Mouse (Mus musculus): ENCODE data around the gene Rasa3. TPM values are rescaled to one million over a fixed set of nuclear protein-coding genes. Genes with fewer than 3 reads are reported as not detected.

The Rasa3 gene
- total RNA-seq, 2 experiments from 2014 or later, result 20.4 to 34.0 TPM

- no peak for DNase-seq
Measured at GRCm38 (mm10) chr8:13620226-13620920, 57.0 kb downstream of the Rasa3 start.

- no peak for DNase-seq
Measured at GRCm38 (mm10) chr8:13616831-13617505, 60.4 kb downstream of the Rasa3 start.

GRCm38 (mm10) chr8:13614924-13615391, 62.4 kb downstream of the Rasa3 start:
- DNase-seq, result peak; percentile 40

GRCm38 (mm10) chr8:13614136-13614535, 63.3 kb downstream of the Rasa3 start:
- DNase-seq, result peak; percentile 29

GRCm38 (mm10) chr8:13611702-13612101, 65.7 kb downstream of the Rasa3 start:
- DNase-seq, result no peak

DNA sequence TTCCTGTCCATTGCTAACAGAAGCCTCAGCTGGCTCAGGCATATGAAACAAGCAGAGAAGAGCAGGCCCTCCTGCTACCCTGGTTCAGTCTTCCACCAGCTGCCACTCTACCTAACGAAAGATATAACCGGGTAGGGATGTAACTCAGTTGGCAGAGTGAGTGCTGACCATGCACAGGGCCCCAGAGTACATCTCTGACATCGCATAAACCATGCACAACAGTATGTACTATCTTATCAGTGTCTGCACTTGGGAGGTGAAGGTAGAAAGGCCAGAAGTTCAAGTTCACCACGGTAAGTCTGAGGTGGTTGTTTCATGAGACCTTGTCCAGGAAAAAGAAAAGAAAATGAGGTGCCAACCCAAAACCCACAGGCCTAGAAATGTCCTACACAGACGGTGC, 67.4 kb downstream of the Rasa3 start:
- no peak for DNase-seq

DNA sequence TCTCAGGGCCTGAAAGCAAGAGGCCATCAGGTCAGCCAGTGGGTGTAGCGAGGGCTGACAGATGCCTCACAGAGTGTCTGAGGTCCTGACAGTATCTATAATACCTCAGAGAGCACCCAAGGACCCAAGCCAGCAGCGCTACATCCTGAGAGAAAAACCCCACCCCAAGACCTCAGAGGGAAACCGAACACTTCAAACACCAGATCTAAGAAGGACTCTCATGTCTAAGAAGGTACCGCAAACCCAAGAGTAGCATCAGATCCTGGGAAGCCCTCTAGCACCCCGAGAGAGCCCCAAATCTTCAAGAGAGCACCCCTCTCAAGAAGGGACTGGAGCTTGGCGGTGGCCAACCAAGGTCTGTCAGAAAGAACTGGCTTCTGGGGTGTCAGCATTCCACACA, 68.5 kb downstream of the Rasa3 start:
- no peak for DNase-seq

- DNase-seq, result no peak
Measured at GRCm38 (mm10) chr8:13605920-13606480, 71.4 kb downstream of the Rasa3 start.

GRCm38 (mm10) chr8:13602621-13603020, 74.8 kb downstream of the Rasa3 start:
- DNase-seq, result peak; percentile 58

DNA sequence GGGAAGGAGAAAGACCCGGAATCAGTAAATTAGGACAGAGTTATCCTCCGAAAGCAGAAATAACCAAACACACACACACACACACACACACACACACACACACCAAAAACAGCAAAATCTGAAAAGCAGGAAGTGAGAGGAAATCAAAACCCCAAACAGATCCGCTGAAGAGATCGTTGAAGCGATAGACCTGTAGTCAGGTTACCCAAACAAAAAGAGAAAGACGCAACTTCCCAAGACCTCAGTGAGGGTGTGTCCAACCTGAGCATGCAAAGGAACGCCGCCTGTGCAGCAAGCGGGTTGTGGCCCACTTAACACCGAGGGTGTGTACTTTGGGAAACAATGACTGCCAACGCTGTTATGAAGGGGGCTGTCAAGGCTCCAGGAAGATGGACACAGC, 76.2 kb downstream of the Rasa3 start:
- DNase-seq, result no peak

DNA sequence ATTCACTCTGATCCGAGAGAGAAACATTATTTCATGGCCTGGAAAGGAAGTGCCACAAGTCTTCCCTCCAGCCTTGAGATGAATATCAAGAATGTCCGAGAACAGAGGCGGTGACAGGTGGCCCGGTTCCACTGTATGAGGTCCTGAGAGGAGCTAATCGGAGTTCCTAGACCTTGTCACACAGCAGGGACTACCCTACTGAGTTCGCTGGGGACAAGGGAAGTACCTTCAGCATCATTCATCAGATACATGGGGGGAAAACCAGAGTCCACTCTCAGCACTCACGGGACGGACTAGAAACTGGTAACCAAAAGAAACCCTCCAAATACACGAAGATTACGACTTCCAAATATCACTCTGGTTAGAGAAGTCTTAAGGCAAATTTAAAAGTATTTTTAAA, 76.7 kb downstream of the Rasa3 start:
- no peak for DNase-seq

GRCm38 (mm10) chr8:13600204-13600603, 77.2 kb downstream of the Rasa3 start:
- DNase-seq, result no peak

GRCm38 (mm10) chr8:13597777-13598176, 79.6 kb downstream of the Rasa3 start:
- no peak for DNase-seq

- DNase-seq, result no peak
Measured at GRCm38 (mm10) chr8:13595861-13596260, 81.5 kb downstream of the Rasa3 start.

DNA sequence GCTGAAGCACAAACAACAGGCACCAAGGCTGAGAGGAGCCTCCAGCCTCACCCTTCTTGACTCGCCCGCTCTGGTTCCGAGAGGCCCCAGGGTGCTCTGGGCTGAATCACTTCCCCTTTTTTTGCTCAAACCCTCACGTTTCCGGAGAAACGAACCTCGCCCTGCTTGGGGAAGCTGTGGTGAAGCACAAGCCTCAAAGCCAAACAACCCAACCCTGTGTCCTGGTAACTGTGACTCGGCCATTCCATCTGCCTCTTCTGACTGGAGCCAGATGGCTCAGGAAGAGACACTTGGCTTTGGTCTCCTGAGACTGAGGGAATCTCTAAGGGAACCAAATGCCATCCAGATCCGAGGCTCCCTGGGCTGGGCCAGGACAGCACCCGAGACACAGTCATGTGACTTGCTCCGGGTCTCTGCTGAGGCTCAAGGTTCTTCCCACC, 82.5 kb downstream of the Rasa3 start:
- DNase-seq, result no peak

DNA sequence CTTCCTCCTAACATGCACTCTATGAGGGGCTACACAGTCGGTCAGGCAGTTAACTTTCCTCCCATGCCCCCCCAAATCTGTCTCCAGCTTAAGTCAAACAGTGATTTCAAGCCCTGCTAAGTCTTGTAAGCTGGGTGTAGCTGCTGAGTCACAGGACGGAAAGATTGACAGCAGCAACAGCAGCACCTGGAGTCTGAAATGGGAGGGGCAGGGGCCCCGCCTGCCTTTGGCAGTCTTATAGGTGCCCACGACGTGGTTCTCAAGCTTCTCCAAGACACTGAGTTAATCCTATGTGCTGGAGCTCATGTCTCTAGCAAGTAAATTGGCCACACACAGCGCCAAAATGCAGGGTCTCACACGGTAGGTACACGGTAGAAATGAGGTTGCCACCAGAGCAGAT, 84.1 kb downstream of the Rasa3 start:
- no peak for DNase-seq

- DNase-seq, result no peak
Measured at GRCm38 (mm10) chr8:13591246-13591645, 86.2 kb downstream of the Rasa3 start.

DNA sequence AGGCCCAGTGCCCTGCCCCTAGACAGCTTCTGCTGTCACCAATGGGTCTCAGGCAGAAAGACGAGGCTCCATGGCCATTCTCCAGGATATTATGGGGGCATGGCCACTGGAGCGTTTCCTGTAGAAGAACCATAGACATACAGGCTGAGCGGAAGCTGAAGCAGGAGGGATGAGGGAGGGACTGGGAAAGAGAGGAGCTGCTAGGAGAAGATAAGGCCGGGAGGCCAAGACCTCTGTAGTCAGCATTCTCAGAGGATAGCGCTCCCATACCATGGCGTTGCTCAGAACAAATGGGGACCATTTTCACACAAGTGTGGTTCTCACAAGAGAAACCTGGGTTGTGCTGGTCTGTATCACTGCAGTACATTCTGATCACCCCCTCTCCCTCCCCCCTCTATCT, 88.3 kb downstream of the Rasa3 start:
- DNase-seq, result no peak

- no peak for DNase-seq
Measured at GRCm38 (mm10) chr8:13584652-13585051, 92.8 kb downstream of the Rasa3 start.

DNA sequence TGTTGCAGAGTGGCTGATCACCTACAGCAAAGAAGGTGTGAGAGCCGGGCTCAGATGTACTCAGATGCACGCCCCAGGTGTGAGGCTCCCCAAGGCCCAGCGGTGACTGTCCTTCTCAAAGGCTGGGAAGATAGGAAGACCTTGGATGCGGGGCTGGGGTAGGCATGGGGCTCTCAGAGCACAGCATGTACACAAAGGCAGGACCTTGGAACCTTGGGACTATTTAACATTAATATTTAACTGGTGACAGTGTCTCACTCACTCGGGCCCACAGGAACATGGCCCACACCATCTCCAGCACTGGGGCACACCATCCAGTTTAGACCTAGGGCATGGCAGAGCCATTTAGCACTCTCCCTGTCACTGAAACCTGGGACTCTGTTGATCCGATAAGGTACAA, 99.5 kb downstream of the Rasa3 start:
- no peak for DNase-seq

- no peak for DNase-seq
Measured at GRCm38 (mm10) chr8:13571999-13572398, 105.4 kb downstream of the Rasa3 start.

- peak; percentile 37 for DNase-seq
Measured at GRCm38 (mm10) chr8:13562118-13562517, 115.3 kb downstream of the Rasa3 start, which contains the start of gene 1700029H14Rik. 1700029H14Rik (minus strand) TSS chr8:13562461.

- no peak for DNase-seq
Measured at GRCm38 (mm10) chr8:13557526-13557925, 119.9 kb downstream of the Rasa3 start.

DNA sequence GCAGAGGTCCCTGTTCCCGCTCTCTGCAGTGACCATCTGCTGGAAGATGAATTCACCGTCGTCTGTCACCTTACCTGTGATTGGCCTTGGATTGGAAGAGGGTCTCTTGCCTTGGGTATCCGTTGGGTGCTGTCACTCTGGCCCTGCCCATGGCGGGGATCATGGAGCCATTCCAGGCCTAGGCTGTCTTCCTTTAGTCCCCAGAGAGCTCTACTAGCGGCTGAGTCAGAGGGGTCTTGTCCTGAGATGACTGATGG, 125.9 kb downstream of the Rasa3 start:
- no peak for DNase-seq

Data from gastrocnemius, postnatal 10 days (tissue).